Comparison of ENCODE assay signal across 9 mouse cellular contexts in genomic region chr5:120435731-120436501, GRCm38 (mm10). TPM values are rescaled to one million over a fixed set of nuclear protein-coding genes. Genes with fewer than 3 reads are reported as not detected.
DNase-seq lines count a peak whose midpoint lies in the region; ATAC-seq and TF ChIP-seq lines count a peak whose summit lies in the region.
"Had no signal": no experiment of that assay in that cellular context is flagged by ENCODE, and none has a peak within 500 bp of the region (broad histone marks: within the 10 kb centered on the region; RNA-seq: fewer than 3 reads in every experiment).

No protein-coding gene starts in this region.

- no peak overlapping the region for H3K9ac ChIP-seq in heart, embryonic 11.5 days (ENCODE audit: low read depth, low read length)
- H3K9ac ChIP-seq in intestine, postnatal 0 days (ENCODE audit: low read depth, low read length), result no peak overlapping the region

- TF ChIP-seq POLR2A in myocyte (IDR thresholded peaks at IDR 0.05; ENCODE audit: insufficient read length, low read depth), result no peak

- 1% methylated on average over 47 of the region's 47 CpGs for WGBS in heart, embryonic 11.5 days (ENCODE audit: insufficient replicate concordance)
- WGBS in embryonic facial prominence, embryonic 10.5 days, result under 1% methylated on average over 47 of the region's 47 CpGs
- 1% methylated on average over 45 of the region's 47 CpGs for WGBS in intestine, postnatal 0 days

- H3K4me2 ChIP-seq in heart, embryonic 11.5 days, result peak overlapping the region; percentile 74
- H3K4me2 ChIP-seq in intestine, postnatal 0 days (replicated peaks; ENCODE audit: low read depth), result peak overlapping the region; percentile 70
- peak overlapping the region; percentile 30 for H3K4me2 ChIP-seq in myocyte (ENCODE audit: low read depth)

- peaks cover 95% of the 10 kb centered on the region for H3K27me3 ChIP-seq in heart, embryonic 11.5 days (ENCODE audit: control insufficient read depth, insufficient read depth, low read length)
- peaks cover 100% of the 10 kb centered on the region for H3K27me3 ChIP-seq in embryonic facial prominence, embryonic 10.5 days (replicated peaks; ENCODE audit: low read depth, poor library complexity, severe bottlenecking)
- H3K27me3 ChIP-seq in intestine, postnatal 0 days (replicated peaks; ENCODE audit: control insufficient read depth, insufficient read depth, low read length), result peaks cover 99% of the 10 kb centered on the region
- peaks cover 94% of the 10 kb centered on the region for H3K27me3 ChIP-seq in myocyte (ENCODE audit: control insufficient read depth, insufficient read depth, insufficient read length)

- no peaks in the 10 kb centered on the region for H3K9me3 ChIP-seq in heart, embryonic 11.5 days (replicated peaks; ENCODE audit: control insufficient read depth, low read length)
- no peaks in the 10 kb centered on the region for H3K9me3 ChIP-seq in embryonic facial prominence, embryonic 10.5 days
- no peaks in the 10 kb centered on the region for H3K9me3 ChIP-seq in intestine, postnatal 0 days (ENCODE audit: control insufficient read depth)

- no peaks in the 10 kb centered on the region for H3K79me2 ChIP-seq in myocyte (ENCODE audit: control insufficient read depth, insufficient read depth)

- ATAC-seq in heart, embryonic 11.5 days (replicated peaks; ENCODE audit: insufficient number of reproducible peaks, low FRiP score, low TSS enrichment), result no peak
- no peak for ATAC-seq in intestine, postnatal 0 days

- peak overlapping the region; percentile 46 for H3K4me3 ChIP-seq in heart, embryonic 11.5 days (ENCODE audit: low read depth, low read length)
- peak overlapping the region; percentile 56 for H3K4me3 ChIP-seq in embryonic facial prominence, embryonic 10.5 days
- H3K4me3 ChIP-seq in intestine, postnatal 0 days (ENCODE audit: low read depth, low read length), result peak overlapping the region; percentile 26
- no peak overlapping the region for H3K4me3 ChIP-seq in myocyte
- H3K4me3 ChIP-seq: erythroblast, embryonic 14.5 days had no signal

- no peak for DNase-seq in heart, adult 8-10 months (ENCODE audit: low spot score)
- DNase-seq in embryonic facial prominence, embryonic 10.5 days (ENCODE audit: low spot score), result peak; percentile 62
- no peak for DNase-seq in left cerebral cortex, postnatal 10 days (ENCODE audit: extremely low spot score in 1 of 2, low spot score in 2 of 2)
- DNase-seq in urinary bladder, adult 2 months (ENCODE audit: low spot score), result no peak
- no peak for DNase-seq in cerebellum, postnatal 36 days

- TF ChIP-seq CTCF in intestine, postnatal 0 days (IDR thresholded peaks at IDR 0.05; ENCODE audit: low read depth), result no peak

- no peaks in the 10 kb centered on the region for H3K36me3 ChIP-seq in heart, embryonic 11.5 days (ENCODE audit: control insufficient read depth, insufficient read depth, low read length)
- H3K36me3 ChIP-seq in embryonic facial prominence, embryonic 10.5 days (replicated peaks), result no peaks in the 10 kb centered on the region
- H3K36me3 ChIP-seq in intestine, postnatal 0 days (ENCODE audit: control insufficient read depth, insufficient read depth), result no peaks in the 10 kb centered on the region
- no peaks in the 10 kb centered on the region for H3K36me3 ChIP-seq in myocyte (ENCODE audit: control insufficient read depth, insufficient read depth)

- H3ac ChIP-seq in myocyte (ENCODE audit: control insufficient read depth, insufficient read length), result no peak overlapping the region

- peaks cover 17% of the 10 kb centered on the region for H3K4me1 ChIP-seq in heart, embryonic 11.5 days (ENCODE audit: control insufficient read depth, insufficient read depth, low read length)
- peaks cover 66% of the 10 kb centered on the region for H3K4me1 ChIP-seq in embryonic facial prominence, embryonic 10.5 days
- no peaks in the 10 kb centered on the region for H3K4me1 ChIP-seq in intestine, postnatal 0 days (replicated peaks; ENCODE audit: control insufficient read depth, insufficient read depth, low read length)

- no peak overlapping the region for H3K27ac ChIP-seq in heart, embryonic 11.5 days (ENCODE audit: low read depth, low read length)
- peak overlapping the region; percentile 30; the same call in 1 of the 2 replicates for H3K27ac ChIP-seq in embryonic facial prominence, embryonic 10.5 days (replicated peaks)
- H3K27ac ChIP-seq in intestine, postnatal 0 days (ENCODE audit: low read depth, low read length), result no peak overlapping the region

- intact Hi-C loops in left cerebral cortex, postnatal 10 days (cut with DNase I), result loop anchor here (10.0 kb wide), 2 partner anchors 601 to 761 kb away; partner anchors contain the start of genes Tbx3 and Tbx5

TF ChIP-seq in myocyte, 11 proteins besides CTCF, POLR2A, EP300 and RAD21:
- TF ChIP-seq CEBPB (IDR thresholded peaks at IDR 0.05; ENCODE audit: insufficient read depth, poor library complexity, severe bottlenecking), result no peak
- no peak for TF ChIP-seq SRF (IDR thresholded peaks at IDR 0.05; ENCODE audit: control insufficient read depth, insufficient read length, low read depth)
- no peak for TF ChIP-seq TCF3 (IDR thresholded peaks at IDR 0.05; ENCODE audit: insufficient read length, low read depth)
- no peak for TF ChIP-seq E2F4 (IDR thresholded peaks at IDR 0.05; ENCODE audit: insufficient read depth)
- no peak for TF ChIP-seq REST (IDR thresholded peaks at IDR 0.05; ENCODE audit: insufficient read depth, insufficient read length)
- TF ChIP-seq USF1 (IDR thresholded peaks at IDR 0.05; ENCODE audit: low read depth), result no peak
- TF ChIP-seq MYOG (IDR thresholded peaks at IDR 0.05; ENCODE audit: control insufficient read depth in 1 of 3, insufficient read depth in 1 of 3, insufficient read length in 2 of 3, low read depth in 2 of 3), result no peak
- no peak for TF ChIP-seq POLR2AphosphoS2 (IDR thresholded peaks at IDR 0.05; ENCODE audit: insufficient read length, low read depth)
- TF ChIP-seq MAX (IDR thresholded peaks at IDR 0.05; ENCODE audit: low read depth), result no peak
- TF ChIP-seq MYOD1 (IDR thresholded peaks at IDR 0.05; ENCODE audit: control insufficient read depth in 1 of 3, insufficient read length in 2 of 3, low read depth in 2 of 3), result no peak
- no peak for TF ChIP-seq TCF12 (IDR thresholded peaks at IDR 0.05; ENCODE audit: insufficient read depth, poor library complexity, severe bottlenecking)

RNA-seq across cellular contexts. Expression of gene Lhx5, which starts 4.4 kb away (rescaled TPM):
- polyA plus RNA-seq in heart, embryonic 11.5 days (2014; fragmentation: Nextera tagmentation; extraction: Ambion mirVana), result 0.11 TPM in 1 of 2 replicates, not detected in the other
- total RNA-seq in heart, adult 8-10 months (2022), result not detected
- polyA plus RNA-seq in embryonic facial prominence, embryonic 10.5 days (2016; fragmentation: Nextera tagmentation; extraction: Ambion mirVana), result 3.1 and 4.7 TPM in 2 replicates
- 0.04 TPM in 1 of 2 replicates, not detected in the other for polyA plus RNA-seq in intestine, postnatal 0 days (2015; fragmentation: Nextera tagmentation; extraction: Ambion mirVana)
- polyA plus RNA-seq in myocyte (2012; fragmentation: generic; extraction: Trizol), result not detected
- under 1 TPM; 0.20 to 0.32 TPM for total RNA-seq in left cerebral cortex, postnatal 10 days (2021)
- not detected in 2 replicates for polyA plus RNA-seq in urinary bladder, adult 2 months (2012; rRNA removed)
- polyA plus RNA-seq: erythroblast, embryonic 14.5 days had no signal

RNA-seq across cellular contexts. Expression of gene Sdsl, which starts 36.7 kb away (rescaled TPM):
- polyA plus RNA-seq in heart, embryonic 11.5 days (2014; fragmentation: Nextera tagmentation; extraction: Ambion mirVana), result 6.6 and 8.6 TPM in 2 replicates
- 10 to 100 TPM in 1 of 4 experiments, 1 to 10 TPM in 3; 8.6 to 11.4 (median 9.5) TPM for total RNA-seq in heart, adult 8-10 months (2022)
- 6.2 and 7.1 TPM in 2 replicates for polyA plus RNA-seq in embryonic facial prominence, embryonic 10.5 days (2016; fragmentation: Nextera tagmentation; extraction: Ambion mirVana)
- 21.2 and 21.5 TPM in 2 replicates for polyA plus RNA-seq in intestine, postnatal 0 days (2015; fragmentation: Nextera tagmentation; extraction: Ambion mirVana)
- 1.4 TPM for polyA plus RNA-seq in myocyte (2012; fragmentation: generic; extraction: Trizol)
- total RNA-seq in left cerebral cortex, postnatal 10 days (2021), result 1 to 10 TPM; 5.0 to 5.3 TPM
- polyA plus RNA-seq in urinary bladder, adult 2 months (2012; rRNA removed), result 7.4 and 8.4 TPM in 2 replicates
- polyA plus RNA-seq: erythroblast, embryonic 14.5 days had no signal

RNA-seq across cellular contexts. Expression of gene Sds, which starts 40.4 kb away (rescaled TPM):
- polyA plus RNA-seq in heart, embryonic 11.5 days (2014; fragmentation: Nextera tagmentation; extraction: Ambion mirVana), result 0.18 TPM in 1 of 2 replicates, not detected in the other
- total RNA-seq in heart, adult 8-10 months (2022), result 1 to 10 TPM; 1.4 to 4.9 (median 1.7) TPM
- polyA plus RNA-seq in embryonic facial prominence, embryonic 10.5 days (2016; fragmentation: Nextera tagmentation; extraction: Ambion mirVana), result not detected in 2 replicates
- not detected in 2 replicates for polyA plus RNA-seq in intestine, postnatal 0 days (2015; fragmentation: Nextera tagmentation; extraction: Ambion mirVana)
- polyA plus RNA-seq in myocyte (2012; fragmentation: generic; extraction: Trizol), result not detected
- total RNA-seq in left cerebral cortex, postnatal 10 days (2021), result not detected
- not detected in 2 replicates for polyA plus RNA-seq in urinary bladder, adult 2 months (2012; rRNA removed)
- polyA plus RNA-seq: erythroblast, embryonic 14.5 days had no signal
